Mouse (Mus musculus) liver, embryonic 14.5 days (tissue): ENCODE data around the gene Mindy4.

Experiments
- CTCF ChIP-seq: IDR thresholded peaks from 2 replicates; pipeline ENCODE4 v1.5.1; 2016; ENCODE audit warnings: antibody characterized with exemption, low read depth, control low read depth
- EP300 ChIP-seq: IDR thresholded peaks from 2 replicates; pipeline ENCODE4 v1.6.1; 2016; ENCODE audit warnings: antibody characterized with exemption, low read depth

GRCm38 (mm10) chr6:55210423-55211365, 7.5 kb downstream of the Mindy4 start:
- TF ChIP-seq CTCF (no peak), EP300 (no peak)
